Mouse (Mus musculus) megakaryocyte, embryonic 14.5 days (primary cell): Measurements from ENCODE around the gene Efr3b.

ENCODE experiments used
- FLI1 ChIP-seq: IDR thresholded peaks from 2 replicates; pipeline ENCODE4 v1.6.1; 2012; ENCODE audit warnings: low read length, inconsistent platforms, mixed read lengths
- GATA1 ChIP-seq: IDR thresholded peaks from 3 replicates; pipeline ENCODE4 v1.6.1; 2012; ENCODE audit warnings: mixed read lengths, low read length, inconsistent platforms, borderline replicate concordance

DNA sequence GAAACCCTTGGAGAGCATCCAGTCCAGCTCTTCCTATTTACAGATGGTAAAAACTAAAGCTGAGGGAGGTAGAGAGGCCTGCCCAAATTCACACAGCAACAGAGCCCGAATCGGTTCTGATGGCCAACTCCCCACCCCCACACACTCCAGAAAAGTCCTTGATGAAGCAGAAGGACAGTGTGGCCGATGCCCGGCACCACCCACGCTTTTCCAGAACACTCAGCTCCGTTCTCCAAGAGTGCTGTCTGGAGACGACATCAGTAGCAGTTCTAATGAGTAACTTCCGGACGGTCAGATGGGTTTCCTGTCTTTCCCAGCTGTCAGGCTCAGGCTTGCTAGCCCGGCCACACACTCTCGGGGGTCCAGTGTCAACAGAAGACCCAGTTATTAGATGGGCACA, 10.2 kb downstream of the Efr3b start:
- no peak for TF ChIP-seq FLI1
- TF ChIP-seq GATA1: no peak
